Mouse (Mus musculus) kidney, adult 2 months (tissue): Measurements from ENCODE around the gene Ccdc42.

ENCODE experiments used
- CTCF ChIP-seq: fragments of 200-500 bp; conservative IDR thresholded peaks from 2 replicates; pipeline ENCODE4 v1.5.1; 2011; ENCODE audit warnings: low read depth, mild to moderate bottlenecking, control low read depth, low read length, moderate library complexity, mixed read lengths; ENCODE audit not compliant: insufficient read depth, insufficient read length
- POLR2A ChIP-seq: fragments of 200-500 bp; IDR thresholded peaks from one replicate; pipeline ENCODE4 v1.6.1; 2011; ENCODE audit warnings: low read depth, low read length, control low read depth

DNA sequence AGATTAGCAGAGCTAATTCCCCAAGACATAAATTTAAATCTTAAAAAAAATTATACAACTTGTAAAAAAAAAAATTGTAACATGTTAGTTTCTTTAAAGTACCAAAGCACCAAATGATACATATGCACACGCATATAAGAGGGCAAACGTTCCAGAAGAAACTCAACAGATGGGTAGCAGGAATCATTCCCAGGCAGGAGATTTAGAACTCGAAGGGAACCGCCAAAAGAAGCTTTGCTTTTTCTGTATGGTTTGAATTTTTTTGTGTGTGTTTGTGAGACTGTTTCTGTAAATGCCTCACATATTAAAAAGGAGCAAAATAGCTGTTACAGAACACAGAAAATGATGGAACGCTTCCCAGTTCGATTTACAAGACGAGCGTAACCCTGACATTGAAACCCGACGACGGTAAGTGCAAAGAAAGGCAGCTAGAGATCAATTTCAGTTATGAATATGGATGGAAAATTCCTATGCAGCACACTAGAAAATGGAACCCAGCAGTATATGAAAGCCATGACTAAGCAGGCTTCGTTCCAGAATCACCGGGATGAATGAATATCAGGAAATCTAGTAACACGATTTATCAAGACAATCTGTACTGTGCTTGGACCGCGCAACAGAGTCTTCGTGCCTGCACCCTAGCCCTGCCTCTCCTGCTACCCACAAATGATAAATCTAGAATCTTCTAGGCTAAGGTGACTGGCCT lies 44.9 kb downstream of the Ccdc42 start:
- TF ChIP-seq CTCF (no peak), POLR2A (no peak)
